Mouse (Mus musculus): ENCODE results near the gene Gm20498.
"Not testable (repeated sequence)": the region's sequence is repeated elsewhere in the genome, so short reads cannot be mapped to it uniquely, and the experiment has no call there.

Gm20498 gene

GRCm38 (mm10) chr12:81532316-81533028 lies at the start of gene Gm20498, which contains the start of gene Synj2bp:
Gene Gm20498, minus strand, starts transcription at chr12:81532905.
Gene Synj2bp, minus strand, starts transcription at chr12:81532911.
- peak; percentile 91 for DNase-seq

GRCm38 (mm10) chr12:81568374-81568773 lies 35.7 kb upstream of the Gm20498 start, which contains the start of gene Adam21:
Gene Adam21, minus strand, starts transcription at chr12:81568474.
- no peak for DNase-seq

DNA sequence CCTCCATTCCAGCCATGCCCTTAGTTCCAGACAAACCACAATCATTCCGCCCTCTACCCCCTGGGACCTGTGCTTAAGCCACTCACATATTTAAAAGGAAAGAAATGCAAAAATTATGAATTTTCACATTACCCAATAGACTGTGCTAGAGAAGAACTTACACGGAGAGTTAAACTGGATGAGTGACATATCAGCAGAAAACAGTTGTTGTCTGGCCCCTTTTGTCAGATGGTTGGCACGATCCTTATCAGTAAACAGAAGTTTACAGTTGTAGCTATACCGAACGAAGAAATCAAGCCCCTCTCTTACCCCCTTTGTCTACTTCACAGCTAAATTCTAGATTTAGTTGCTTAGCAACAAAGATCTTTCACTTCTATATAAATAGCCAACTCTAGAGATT lies 35.2 kb upstream of the Gm20498 start:
- no peak for DNase-seq

GRCm38 (mm10) chr12:81564173-81564572 lies 31.5 kb upstream of the Gm20498 start:
- no peak for DNase-seq

GRCm38 (mm10) chr12:81549286-81549685 lies 16.6 kb upstream of the Gm20498 start:
- DNase-seq: no peak

DNA sequence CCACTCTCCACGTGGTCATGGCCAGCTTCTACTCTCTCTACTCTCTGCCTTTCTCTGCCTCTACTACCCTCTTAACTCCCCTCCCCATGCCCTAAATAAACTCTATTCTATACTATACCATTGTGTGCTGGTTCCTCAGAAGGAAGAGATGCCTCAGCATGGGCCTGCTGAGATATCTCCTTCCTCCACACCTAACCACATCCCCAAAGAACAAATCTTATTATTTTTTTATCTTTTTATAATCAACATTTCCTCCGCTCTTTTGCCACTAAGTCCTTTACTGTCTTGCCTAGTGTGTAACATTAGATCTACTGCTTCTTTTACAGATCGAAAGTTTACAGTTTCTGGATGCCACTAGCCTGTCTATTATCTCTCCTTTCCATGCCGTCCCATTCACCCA lies 14.5 kb upstream of the Gm20498 start:
- DNase-seq: no peak

GRCm38 (mm10) chr12:81533029-81533419 lies 319 bp upstream of the Gm20498 start:
- no peak for DNase-seq

GRCm38 (mm10) chr12:81530587-81530986 lies 2.1 kb downstream of the Gm20498 start:
- DNase-seq: peak; percentile 10

DNA sequence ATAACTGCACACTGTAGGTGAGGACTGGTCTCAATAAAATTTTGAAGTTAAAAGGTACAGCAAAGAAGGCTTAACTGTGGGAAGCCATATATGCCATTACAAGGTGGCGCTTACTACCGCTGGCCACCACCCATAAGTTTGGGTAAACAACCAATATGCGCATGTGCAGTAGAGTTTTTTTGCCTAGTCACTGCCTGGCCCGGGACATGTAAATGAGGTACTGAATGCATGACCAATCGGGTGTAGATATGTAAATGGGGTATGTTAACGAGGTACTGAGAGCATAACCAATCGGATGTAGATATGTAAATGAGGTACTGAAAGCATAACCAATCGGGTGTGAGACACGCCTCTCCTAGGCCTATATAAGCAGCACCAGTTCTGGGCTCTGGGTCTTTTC lies 35.8 kb downstream of the Gm20498 start:
- DNase-seq: not testable (repeated sequence)

DNA sequence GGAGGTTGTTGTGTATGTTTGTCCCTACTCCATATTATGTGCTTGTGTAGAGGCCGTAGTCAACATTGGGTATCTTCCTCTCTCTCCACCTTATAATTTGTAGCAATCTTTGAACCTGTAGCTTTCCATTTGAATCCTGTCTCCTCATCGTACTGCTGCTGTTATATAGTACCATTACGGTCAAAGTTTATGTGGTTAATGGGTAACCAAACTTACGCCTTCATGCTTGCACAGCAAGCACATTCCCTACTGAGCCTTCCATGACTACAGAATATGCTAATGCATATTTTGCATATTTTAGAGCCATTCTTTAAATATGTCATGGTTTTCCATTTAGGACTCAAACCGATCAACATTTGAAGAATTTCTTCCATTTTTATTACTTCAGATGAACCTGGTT lies 42.2 kb downstream of the Gm20498 start:
- DNase-seq: no peak

DNA sequence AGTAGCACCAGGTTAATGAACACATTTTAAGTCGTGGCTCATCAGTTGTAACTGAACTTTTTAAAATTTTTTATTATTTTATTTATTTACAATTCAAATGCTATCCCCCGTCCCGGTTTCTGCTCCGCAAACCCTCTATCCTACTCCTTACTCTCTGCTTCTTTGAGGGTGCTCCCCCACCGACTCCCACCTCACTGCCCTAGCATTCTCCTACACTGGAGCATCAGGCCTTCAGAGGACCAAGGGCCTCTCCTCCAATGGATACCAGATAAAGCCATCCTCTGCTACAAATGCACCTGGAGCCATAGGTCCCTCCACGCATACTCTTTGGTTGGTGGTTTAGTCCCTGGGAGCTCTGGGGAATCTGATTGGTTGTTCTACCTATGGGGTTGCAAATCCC lies 47.4 kb downstream of the Gm20498 start:
- DNase-seq: no peak

GRCm38 (mm10) chr12:81484727-81485191 lies 47.9 kb downstream of the Gm20498 start, which contains the start of gene Cox16:
Gene Cox16, minus strand, starts transcription at chr12:81485127.
- peak; percentile 92 for DNase-seq

DNA sequence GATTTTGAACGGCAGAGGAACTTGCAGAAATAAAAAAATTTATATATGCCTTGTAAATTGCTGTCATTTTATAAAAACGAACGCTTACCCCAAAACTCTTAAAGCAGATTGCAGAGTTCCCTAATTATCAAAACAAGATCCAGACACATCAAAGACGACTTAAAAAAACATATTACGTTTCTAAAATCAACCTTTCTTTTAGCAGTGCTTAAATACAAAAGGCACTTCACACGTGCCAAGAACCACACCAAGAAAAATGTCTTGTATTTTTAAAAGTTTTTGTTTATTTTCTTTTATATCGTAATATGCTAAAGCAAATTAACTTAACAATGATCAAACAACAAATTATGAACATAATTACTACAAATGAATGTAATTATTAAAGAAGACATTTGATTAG lies 48.5 kb downstream of the Gm20498 start:
- DNase-seq: no peak

DNA sequence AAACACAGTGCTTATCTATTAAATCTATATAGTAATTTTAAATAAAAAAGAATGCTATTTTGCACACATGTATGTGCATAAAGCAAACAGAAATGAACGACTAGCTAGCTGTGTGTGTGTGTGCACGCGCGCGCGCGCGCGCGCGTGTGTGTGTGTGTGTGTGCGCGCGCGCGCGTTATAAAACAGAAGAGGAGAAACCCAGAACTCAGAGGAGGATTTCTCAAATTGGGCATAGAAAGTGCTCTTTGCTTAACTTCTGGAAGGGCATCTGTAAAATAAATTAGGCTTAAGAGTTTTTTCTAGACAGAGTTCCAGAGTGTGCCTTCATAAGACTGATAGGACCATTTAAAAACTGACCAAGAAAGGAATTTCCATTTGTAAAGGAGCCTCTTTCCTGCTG lies 49.0 kb downstream of the Gm20498 start:
- peak; percentile 67 for DNase-seq

DNA sequence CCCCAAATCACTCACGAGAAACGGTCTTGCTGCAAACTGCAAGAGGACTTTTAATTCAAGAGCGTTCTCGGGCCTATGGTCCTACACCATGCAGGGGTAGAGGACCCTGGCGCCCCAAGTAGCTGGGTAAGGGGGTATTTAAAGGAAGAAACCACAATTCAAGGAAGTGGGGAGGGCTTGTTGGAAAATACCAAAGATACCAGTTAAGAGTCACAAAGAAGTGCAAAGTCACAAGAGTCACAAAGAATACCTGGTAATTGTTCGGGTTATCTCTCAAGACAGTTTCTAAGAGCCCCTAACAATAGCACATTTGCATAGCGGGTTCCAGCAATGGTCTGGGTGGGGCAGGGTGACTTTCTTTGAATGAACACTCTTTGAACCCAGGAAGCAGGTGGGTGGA lies 73.7 kb downstream of the Gm20498 start:
- DNase-seq: not testable (repeated sequence)

DNA sequence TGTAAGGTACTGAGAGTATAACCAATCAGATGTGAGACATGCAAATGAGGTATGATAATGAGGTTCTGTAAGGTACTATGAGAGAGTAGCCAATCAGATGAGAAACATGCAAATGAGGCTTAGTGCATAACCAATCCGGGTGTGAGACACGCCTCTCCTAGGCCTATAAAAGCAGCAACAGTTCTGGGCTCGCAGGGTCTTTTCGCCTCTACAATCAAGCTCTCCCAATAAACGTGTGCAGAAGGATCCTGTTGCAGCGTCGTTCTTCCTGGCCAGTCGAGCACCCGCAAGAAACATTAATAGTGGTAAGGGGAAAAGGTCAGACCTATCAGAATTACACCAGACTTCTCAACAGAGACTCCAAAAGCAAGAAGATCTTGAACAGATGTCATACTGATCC lies 93.7 kb downstream of the Gm20498 start:
- not testable (repeated sequence) for DNase-seq

GRCm38 (mm10) chr12:81434778-81435177 lies 97.9 kb downstream of the Gm20498 start:
- not testable (repeated sequence) for DNase-seq

DNA sequence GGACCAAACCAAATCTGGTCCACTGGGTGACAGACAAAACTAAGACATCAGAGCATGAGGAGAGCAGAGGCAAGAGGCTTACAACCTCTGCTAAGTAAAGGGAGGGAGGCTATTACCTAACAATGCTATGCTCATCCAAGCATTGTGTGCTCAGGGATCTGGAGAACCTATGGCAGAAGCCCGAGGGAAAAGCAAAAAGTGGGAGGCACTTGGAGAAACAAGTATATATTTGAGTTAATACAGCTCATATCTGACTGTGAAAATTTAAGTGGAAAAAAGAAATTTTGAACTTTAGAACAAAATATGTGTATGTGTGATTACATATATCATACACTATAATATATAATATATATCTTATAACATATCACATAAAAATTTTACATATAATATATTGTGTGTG lies 110.9 kb downstream of the Gm20498 start, which contains the start of gene Adam4:
Gene Adam4, minus strand, starts transcription at position 101 of the 400 bp plus-strand sequence.
- no peak for DNase-seq

GRCm38 (mm10) chr12:81413211-81413610 lies 119.5 kb downstream of the Gm20498 start:
- DNase-seq: no peak

DNA sequence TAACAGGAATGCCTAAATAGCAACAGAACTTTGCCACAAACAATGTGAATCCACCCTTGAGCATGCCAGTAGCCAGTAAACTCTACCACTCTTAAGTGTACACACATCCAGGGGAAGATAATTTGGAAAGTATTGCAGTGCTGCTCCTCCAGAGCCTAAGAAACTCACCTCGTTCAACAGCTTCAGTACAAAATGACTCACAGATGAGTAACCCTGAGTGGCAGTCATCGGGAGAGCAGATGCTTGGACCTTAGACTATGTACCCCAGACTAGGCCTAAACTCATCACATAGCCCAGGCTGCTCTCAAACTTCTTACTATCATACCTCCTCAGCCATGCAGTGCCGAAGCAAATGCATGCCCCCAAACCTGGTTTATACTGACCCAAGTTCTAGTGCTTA lies 123.7 kb downstream of the Gm20498 start:
- DNase-seq: no peak

DNA sequence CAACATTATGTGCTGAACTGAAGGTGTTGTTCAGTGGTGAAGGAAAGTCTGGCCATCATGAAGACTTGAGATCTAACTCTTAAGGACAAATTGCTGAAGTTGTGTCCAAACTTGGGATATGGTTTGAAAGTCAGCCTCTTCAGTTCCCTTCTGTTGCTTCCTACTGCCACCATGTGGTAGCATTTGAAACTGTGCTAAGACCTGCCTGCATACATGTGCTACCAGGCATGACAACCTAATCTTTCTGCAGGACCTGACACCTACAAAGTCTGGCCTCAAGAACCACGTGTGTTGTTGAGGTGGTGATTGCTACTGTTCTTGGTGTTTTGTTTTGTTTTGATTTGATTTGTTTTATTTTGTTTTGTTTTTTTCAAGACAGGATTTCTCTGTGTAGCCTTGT lies 130.5 kb downstream of the Gm20498 start:
- peak; percentile 82 for DNase-seq

DNA sequence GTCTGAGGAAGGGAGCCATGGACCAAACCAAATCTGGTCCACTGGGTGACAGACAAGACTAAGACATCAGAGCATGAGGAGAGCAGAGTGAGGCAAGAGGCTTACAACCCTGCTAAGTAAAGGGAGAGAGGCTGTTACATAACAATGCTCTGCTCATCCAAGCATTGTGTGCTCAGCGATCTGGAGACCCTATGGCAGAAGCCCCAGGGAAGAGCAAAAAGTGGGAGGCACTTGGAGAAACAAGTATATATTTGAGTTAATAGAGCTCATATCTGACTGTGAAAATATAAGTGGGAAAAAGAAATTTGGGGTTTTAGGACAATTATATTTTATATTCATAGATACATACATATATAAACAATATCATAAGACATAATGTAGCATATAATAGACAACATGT lies 153.3 kb downstream of the Gm20498 start, which contains the start of gene Gm4787:
Gene Gm4787, minus strand, starts transcription at position 101 of the 400 bp plus-strand sequence.
- not testable (repeated sequence) for DNase-seq

DNA sequence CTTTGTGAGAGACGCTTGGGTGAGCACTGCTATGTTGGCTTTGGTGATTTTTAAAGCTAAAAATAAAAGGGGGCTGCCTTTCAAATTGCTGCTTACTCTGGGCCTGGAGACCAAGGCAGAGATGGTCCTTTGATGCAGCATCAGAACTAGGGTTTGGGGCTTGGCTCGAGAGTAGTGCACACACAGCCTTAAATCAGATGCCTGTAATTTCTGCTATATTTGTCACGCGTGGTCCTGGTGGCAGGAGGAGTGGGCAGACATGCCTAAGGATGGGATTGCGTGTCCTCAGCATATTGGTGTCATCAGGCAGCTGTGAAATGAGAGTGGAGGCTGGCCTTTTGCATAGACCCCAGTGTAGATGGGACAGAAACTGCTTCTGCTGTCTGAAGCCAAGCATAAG lies 198.9 kb downstream of the Gm20498 start:
- peak; percentile 21 for DNase-seq

DNA sequence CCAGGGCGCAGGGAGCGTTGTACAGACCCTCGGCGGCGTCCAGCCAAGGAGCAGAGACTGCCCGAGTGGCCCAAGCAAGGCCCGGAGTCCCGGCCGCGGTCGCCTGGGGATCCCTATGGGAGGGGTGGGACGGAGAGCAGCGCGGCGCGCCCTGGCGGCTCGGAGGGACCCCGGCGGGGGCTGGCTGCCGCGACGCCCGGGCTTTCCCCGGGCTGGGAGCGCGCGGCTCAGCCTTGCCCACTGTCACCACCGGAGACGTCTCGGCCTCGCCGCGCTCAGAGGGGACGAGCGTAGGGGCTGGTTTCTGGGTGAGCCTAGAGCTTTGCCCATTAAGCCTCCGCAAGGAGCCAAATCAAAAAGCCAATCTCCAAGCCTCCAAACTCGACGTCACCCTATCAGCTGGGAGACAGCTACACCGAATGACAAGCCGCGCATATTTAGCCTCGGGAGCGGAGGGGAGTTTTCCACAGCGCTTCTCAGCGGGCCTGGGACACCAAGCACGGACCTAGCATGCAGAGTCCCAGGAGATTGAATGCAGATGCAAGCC lies 199.8 kb downstream of the Gm20498 start, which contains the start of gene Slc8a3:
Gene Slc8a3, minus strand, starts transcription at position 306 of the 547 bp plus-strand sequence.
- DNase-seq: peak; percentile 88
